Mouse (Mus musculus): ENCODE measurements around the gene Ksr1. TPM values are rescaled to one million over a fixed set of nuclear protein-coding genes. Genes with fewer than 3 reads are reported as not detected.

The Ksr1 gene
- polyA plus RNA-seq, 1 experiment from 2014 or later, result 4.9 TPM

- Histone ChIP-seq H3K4me2 (replicated peaks) (no peak overlapping the region), H3K36me3 (no peaks in the 10 kb centered on the region), H3K4me1 (peaks cover 15% of the 10 kb centered on the region), H3K4me3 (no peak overlapping the region), H3K27me3 (no peaks in the 10 kb centered on the region), H3K9me3 (no peaks in the 10 kb centered on the region), H3K27ac (replicated peaks) (peak overlapping the region; percentile 69), H3K9ac (replicated peaks) (no peak overlapping the region)
- ATAC-seq (replicated peaks), result peak; percentile 32
- 17% methylated on average over 10 of the region's 10 CpGs for WGBS
Measured at GRCm38 (mm10) chr11:79069453-79070153, 76.6 kb downstream of the Ksr1 start.

- H3K27ac ChIP-seq (replicated peaks), result no peak overlapping the region
- H3K4me1 ChIP-seq, result peaks cover 18% of the 10 kb centered on the region
- no peaks in the 10 kb centered on the region for H3K27me3 ChIP-seq
- H3K4me3 ChIP-seq, result no peak overlapping the region
- no peaks in the 10 kb centered on the region for H3K9me3 ChIP-seq
- WGBS, result 98% methylated on average over 4 of the region's 4 CpGs
- H3K9ac ChIP-seq (replicated peaks), result no peak overlapping the region
- no peaks in the 10 kb centered on the region for H3K36me3 ChIP-seq
- H3K4me2 ChIP-seq (replicated peaks), result no peak overlapping the region
- no peak for ATAC-seq (replicated peaks)
Measured at GRCm38 (mm10) chr11:79067172-79067571, 79.0 kb downstream of the Ksr1 start.

- ATAC-seq (replicated peaks), result no peak
- Histone ChIP-seq H3K4me2 (replicated peaks) (no peak overlapping the region), H3K27me3 (no peaks in the 10 kb centered on the region), H3K9ac (replicated peaks) (no peak overlapping the region), H3K4me1 (peaks cover 18% of the 10 kb centered on the region), H3K9me3 (no peaks in the 10 kb centered on the region), H3K36me3 (no peaks in the 10 kb centered on the region), H3K27ac (replicated peaks) (no peak overlapping the region), H3K4me3 (no peak overlapping the region)
- 92% methylated on average over 2 of the region's 2 CpGs for WGBS
Measured at GRCm38 (mm10) chr11:79066191-79066530, 80.0 kb downstream of the Ksr1 start.

GRCm38 (mm10) chr11:79065463-79066190, 80.6 kb downstream of the Ksr1 start:
- Histone ChIP-seq H3K4me3 (no peak overlapping the region), H3K36me3 (no peaks in the 10 kb centered on the region), H3K9me3 (no peaks in the 10 kb centered on the region), H3K9ac (replicated peaks) (no peak overlapping the region), H3K27ac (replicated peaks) (no peak overlapping the region; the same call in 1 of the 2 replicates), H3K4me1 (peaks cover 18% of the 10 kb centered on the region), H3K4me2 (replicated peaks) (no peak overlapping the region), H3K27me3 (no peaks in the 10 kb centered on the region)
- no peak for ATAC-seq (replicated peaks)
- WGBS, result 69% methylated on average over 11 of the region's 11 CpGs

GRCm38 (mm10) chr11:79064311-79064710, 81.9 kb downstream of the Ksr1 start:
- H3K9ac ChIP-seq (replicated peaks), result 0 out of 2 replicates have a peak overlapping the region, but pooled peaks have one; percentile 7
- H3K4me2 ChIP-seq (replicated peaks), result no peak overlapping the region
- no peak overlapping the region for H3K27ac ChIP-seq (replicated peaks)
- peaks cover 11% of the 10 kb centered on the region for H3K4me1 ChIP-seq
- ATAC-seq (replicated peaks), result no peak
- no peaks in the 10 kb centered on the region for H3K27me3 ChIP-seq
- H3K9me3 ChIP-seq, result no peaks in the 10 kb centered on the region
- 54% methylated on average over 8 of the region's 8 CpGs for WGBS
- H3K4me3 ChIP-seq, result no peak overlapping the region
- no peaks in the 10 kb centered on the region for H3K36me3 ChIP-seq

GRCm38 (mm10) chr11:79063616-79064015, 82.6 kb downstream of the Ksr1 start:
- no peaks in the 10 kb centered on the region for H3K27me3 ChIP-seq
- WGBS, result 79% methylated on average over 7 of the region's 7 CpGs
- H3K4me3 ChIP-seq, result no peak overlapping the region
- H3K9ac ChIP-seq (replicated peaks), result no peak overlapping the region
- H3K27ac ChIP-seq (replicated peaks), result no peak overlapping the region
- no peaks in the 10 kb centered on the region for H3K9me3 ChIP-seq
- peaks cover 11% of the 10 kb centered on the region for H3K4me1 ChIP-seq
- ATAC-seq (replicated peaks), result no peak
- H3K4me2 ChIP-seq (replicated peaks), result no peak overlapping the region
- H3K36me3 ChIP-seq, result no peaks in the 10 kb centered on the region

- no peak for ATAC-seq (replicated peaks)
- WGBS, result 77% methylated on average over 5 of the region's 5 CpGs
- H3K36me3 ChIP-seq, result no peaks in the 10 kb centered on the region
Measured at GRCm38 (mm10) chr11:79062897-79063296, 83.3 kb downstream of the Ksr1 start.

GRCm38 (mm10) chr11:79061839-79062238, 84.4 kb downstream of the Ksr1 start:
- no peaks in the 10 kb centered on the region for H3K36me3 ChIP-seq
- WGBS, result 66% methylated on average over 7 of the region's 7 CpGs
- H3K9me3 ChIP-seq, result no peaks in the 10 kb centered on the region
- H3K27ac ChIP-seq (replicated peaks), result no peak overlapping the region
- H3K27me3 ChIP-seq, result no peaks in the 10 kb centered on the region
- no peak overlapping the region for H3K4me2 ChIP-seq (replicated peaks)
- no peak overlapping the region for H3K4me3 ChIP-seq
- H3K4me1 ChIP-seq, result peaks cover 20% of the 10 kb centered on the region
- no peak overlapping the region for H3K9ac ChIP-seq (replicated peaks)
- no peak for ATAC-seq (replicated peaks)

More at GRCm38 (mm10) chr11:79062897-79063296, 83.3 kb downstream of the Ksr1 start:
- no peak overlapping the region for H3K4me3 ChIP-seq
- peaks cover 13% of the 10 kb centered on the region for H3K4me1 ChIP-seq
- H3K4me2 ChIP-seq (replicated peaks), result no peak overlapping the region
- no peak overlapping the region for H3K27ac ChIP-seq (replicated peaks)
- no peaks in the 10 kb centered on the region for H3K9me3 ChIP-seq
- H3K9ac ChIP-seq (replicated peaks), result no peak overlapping the region
- no peaks in the 10 kb centered on the region for H3K27me3 ChIP-seq

- H3K9ac ChIP-seq (replicated peaks), result no peak overlapping the region
- ATAC-seq (replicated peaks), result no peak
- WGBS, result 82% methylated on average over 5 of the region's 5 CpGs
- H3K4me3 ChIP-seq, result no peak overlapping the region
- H3K4me1 ChIP-seq, result peaks cover 12% of the 10 kb centered on the region; the same call in 1 of the 2 replicates
- no peak overlapping the region for H3K4me2 ChIP-seq (replicated peaks)
- no peaks in the 10 kb centered on the region for H3K27me3 ChIP-seq
- no peaks in the 10 kb centered on the region for H3K36me3 ChIP-seq
- no peaks in the 10 kb centered on the region for H3K9me3 ChIP-seq
- H3K27ac ChIP-seq (replicated peaks), result no peak overlapping the region
Measured at GRCm38 (mm10) chr11:79059850-79060249, 86.4 kb downstream of the Ksr1 start.

GRCm38 (mm10) chr11:79059062-79059461, 87.1 kb downstream of the Ksr1 start:
- no peaks in the 10 kb centered on the region for H3K36me3 ChIP-seq
- no peak for ATAC-seq (replicated peaks)
- H3K4me1 ChIP-seq, result peaks cover 12% of the 10 kb centered on the region; the same call in 1 of the 2 replicates
- H3K9me3 ChIP-seq, result no peaks in the 10 kb centered on the region
- H3K27me3 ChIP-seq, result no peaks in the 10 kb centered on the region
- no peak overlapping the region for H3K27ac ChIP-seq (replicated peaks)
- H3K4me3 ChIP-seq, result no peak overlapping the region
- 93% methylated on average over 4 of the region's 4 CpGs for WGBS
- no peak overlapping the region for H3K9ac ChIP-seq (replicated peaks)
- no peak overlapping the region for H3K4me2 ChIP-seq (replicated peaks)

GRCm38 (mm10) chr11:79058610-79059009, 87.6 kb downstream of the Ksr1 start:
- Histone ChIP-seq H3K36me3 (no peaks in the 10 kb centered on the region), H3K4me2 (replicated peaks) (no peak overlapping the region), H3K9ac (replicated peaks) (no peak overlapping the region), H3K4me1 (peaks cover 12% of the 10 kb centered on the region; the same call in 1 of the 2 replicates), H3K27ac (replicated peaks) (no peak overlapping the region), H3K4me3 (no peak overlapping the region), H3K27me3 (no peaks in the 10 kb centered on the region), H3K9me3 (no peaks in the 10 kb centered on the region)
- no peak for ATAC-seq (replicated peaks)
- WGBS, result 95% methylated on average over 6 of the region's 6 CpGs

- WGBS, result 50% methylated on average over 4 of the region's 4 CpGs
- no peak overlapping the region for H3K9ac ChIP-seq (replicated peaks)
- ATAC-seq (replicated peaks), result no peak
Measured at GRCm38 (mm10) chr11:79057809-79058208, 88.4 kb downstream of the Ksr1 start.

More at GRCm38 (mm10) chr11:79057809-79058208, 88.4 kb downstream of the Ksr1 start:
- Histone ChIP-seq H3K27me3 (no peaks in the 10 kb centered on the region), H3K4me2 (replicated peaks) (no peak overlapping the region), H3K4me1 (peaks cover 16% of the 10 kb centered on the region; the same call in 1 of the 2 replicates), H3K4me3 (no peak overlapping the region), H3K27ac (replicated peaks) (no peak overlapping the region), H3K36me3 (no peaks in the 10 kb centered on the region), H3K9me3 (no peaks in the 10 kb centered on the region)
